Mouse (Mus musculus) liver, postnatal 0 days (tissue): Measurements from ENCODE around the gene Tmem132c. TPM values are rescaled to one million over a fixed set of nuclear protein-coding genes. Genes with fewer than 3 reads are reported as not detected.
"Not testable (repeated sequence)": the region's sequence is repeated elsewhere in the genome, so short reads cannot be mapped to it uniquely, and the experiment has no call there.

Experiments
- ATAC-seq: fragments of 200-750 bp; cut with Nextera tagmentation; 2 replicates; pipeline ENCODE4 v1.8.0; 2017; ENCODE audit warnings: mild to moderate bottlenecking, moderate library complexity
- DNase-seq: peaks from one replicate; pipeline ENCODE4 v3.0.0-alpha.2; 2016
- H3K27ac ChIP-seq: fragments of 300-500 bp; sonication (generic); 2 replicates; pipeline ENCODE4 v1.5.1; 2014; ENCODE audit warnings: antibody characterized with exemption, moderate library complexity, mild to moderate bottlenecking, low read depth
- H3K27me3 ChIP-seq: fragments of 300-500 bp; sonication (generic); 2 replicates; pipeline ENCODE4 v1.6.1; 2014; ENCODE audit warnings: low read length, control low read depth, mixed read lengths; ENCODE audit not compliant: insufficient read depth
- H3K36me3 ChIP-seq: fragments of 300-500 bp; sonication (generic); replicated peaks from 2 replicates; pipeline ENCODE4 v1.6.1; 2014; ENCODE audit warnings: mild to moderate bottlenecking, control low read depth, low read length, moderate library complexity, mixed read lengths; ENCODE audit not compliant: insufficient read depth
- H3K4me1 ChIP-seq: fragments of 300-500 bp; sonication (generic); 2 replicates; pipeline ENCODE4 v1.6.1; 2014; ENCODE audit warnings: antibody characterized with exemption, mild to moderate bottlenecking, control low read depth; ENCODE audit not compliant: insufficient read depth
- H3K4me2 ChIP-seq: fragments of 300-500 bp; sonication (generic); 2 replicates; pipeline ENCODE4 v1.6.1; 2014; ENCODE audit warnings: low read depth, mild to moderate bottlenecking, low read length, moderate library complexity, mixed read lengths
- H3K4me3 ChIP-seq: fragments of 300-500 bp; sonication (generic); 2 replicates; pipeline ENCODE4 v1.5.1; 2014; ENCODE audit warnings: low read depth, low read length
- H3K9ac ChIP-seq: fragments of 300-500 bp; sonication (generic); replicated peaks from 2 replicates; pipeline ENCODE4 v1.6.1; 2014; ENCODE audit warnings: mild to moderate bottlenecking, moderate library complexity
- H3K9me3 ChIP-seq: fragments of 300-500 bp; sonication (generic); 2 replicates; pipeline ENCODE4 v1.6.1; 2016; ENCODE audit warnings: mild to moderate bottlenecking, control low read depth, low read length, mixed read lengths
- CTCF ChIP-seq: sonication (generic); IDR thresholded peaks from 2 replicates; pipeline ENCODE4 v1.5.1; 2016; ENCODE audit warnings: antibody characterized with exemption, low read depth
- EP300 ChIP-seq: IDR thresholded peaks from 2 replicates; pipeline ENCODE4 v1.6.1; 2016; ENCODE audit warnings: antibody characterized with exemption, low read depth, mild to moderate bottlenecking
- WGBS: fragments of 180-500 bp; shearing (Covaris S2); extraction: QIAGEN DNeasy Blood & Tissue Kit; methylation state at CpG from one replicate; pipeline ENCODE4 v1.1.7; 2014; ENCODE audit not compliant: insufficient replicate concordance; 5-methylcytosine and 5-hydroxymethylcytosine counted together
- polyA plus RNA-seq: library from polyadenylated mRNA; unstranded; fragments of >200 nt; fragmentation: Nextera tagmentation; extraction: Ambion mirVana; gene quantifications from 2 replicates; pipeline ENCODE4 v1.2.1, GENCODE M21; 2015

Tmem132c gene
- polyA plus RNA-seq, 1 experiment from 2014 or later, result 0.02 TPM

DNA sequence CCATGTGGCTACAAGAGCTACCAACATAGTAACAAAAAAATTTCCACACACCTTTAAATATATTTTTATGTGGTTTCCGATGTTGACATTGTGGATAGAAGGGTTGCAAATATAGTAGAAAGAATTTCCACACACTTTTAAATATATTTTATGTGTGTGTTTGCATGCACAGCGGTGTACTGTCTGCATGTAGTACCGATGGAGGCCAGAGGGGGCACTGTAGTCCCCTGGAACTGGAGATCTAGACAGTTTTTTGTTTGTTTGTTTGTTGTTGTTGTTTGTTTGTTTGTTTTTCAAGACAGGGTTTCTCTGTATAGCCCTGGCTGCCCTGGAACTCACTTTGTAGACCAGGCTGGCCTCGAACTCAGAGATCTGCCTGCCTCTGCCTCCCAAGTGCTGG is 116.3 kb downstream of the Tmem132c start:
- H3K27ac ChIP-seq, H3K27me3 ChIP-seq, H3K4me1 ChIP-seq, H3K9me3 ChIP-seq, H3K36me3 ChIP-seq, ATAC-seq, DNase-seq, H3K9ac ChIP-seq, H3K4me2 ChIP-seq, H3K4me3 ChIP-seq: not testable (repeated sequence)
- 80% methylated on average over 4 of the region's 4 CpGs for WGBS
- TF ChIP-seq CTCF, result peak; percentile 37

DNA sequence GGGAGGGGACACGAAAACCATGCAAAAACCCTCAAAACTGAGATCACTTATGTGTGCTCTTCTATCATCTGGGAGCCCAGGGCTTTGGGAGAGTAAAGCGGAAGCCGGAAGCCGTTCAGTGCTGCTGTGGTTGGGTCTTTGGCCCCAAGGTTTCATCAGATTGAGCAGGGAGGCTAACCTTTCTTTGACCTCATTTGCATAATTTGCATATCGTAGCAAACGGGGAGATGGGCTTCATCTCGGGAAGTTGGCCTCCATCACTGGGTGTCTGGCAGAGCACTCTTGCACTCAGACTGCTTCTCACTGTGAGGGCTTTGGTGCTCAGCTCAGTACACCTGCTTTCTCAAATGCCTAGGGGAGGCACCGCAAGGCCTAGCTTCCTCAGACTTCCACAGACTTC is 119.5 kb downstream of the Tmem132c start:
- no peak overlapping the region for H3K9ac ChIP-seq
- 61% methylated on average over 8 of the region's 8 CpGs for WGBS
- H3K4me3 ChIP-seq, result no peak overlapping the region
- H3K27me3 ChIP-seq, result no peaks in the 10 kb centered on the region
- peaks cover 2% of the 10 kb centered on the region; the same call in 1 of the 2 replicates for H3K9me3 ChIP-seq
- ATAC-seq (no peak), DNase-seq (no peak)
- H3K4me2 ChIP-seq, result no peak overlapping the region
- no peak for TF ChIP-seq EP300
- no peak for TF ChIP-seq CTCF
- H3K27ac ChIP-seq, result no peak overlapping the region
- no peaks in the 10 kb centered on the region for H3K36me3 ChIP-seq
- no peaks in the 10 kb centered on the region for H3K4me1 ChIP-seq

DNA sequence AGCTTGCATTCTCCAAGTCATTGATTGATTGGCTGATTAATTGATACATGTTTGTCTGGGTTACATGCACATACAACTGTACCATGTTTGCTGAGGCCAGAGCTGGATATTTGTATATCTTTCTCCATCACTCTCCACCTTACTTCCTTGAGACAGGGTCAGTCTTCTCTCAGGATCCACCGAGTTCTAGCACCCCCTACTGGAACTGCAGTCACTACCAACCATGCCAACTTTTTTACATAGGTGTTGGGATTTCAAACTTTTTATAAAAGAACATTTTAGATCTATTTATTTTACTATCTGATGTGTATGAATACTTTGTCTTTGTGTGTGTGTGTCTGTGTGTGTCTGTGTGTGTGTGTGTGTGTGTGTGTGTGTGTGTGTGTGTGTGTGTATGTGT is 123.5 kb downstream of the Tmem132c start:
- H3K36me3 ChIP-seq, result no peaks in the 10 kb centered on the region
- H3K4me3 ChIP-seq, result no peak overlapping the region
- H3K9me3 ChIP-seq, result no peaks in the 10 kb centered on the region
- ATAC-seq, result no peak
- DNase-seq, result no peak
- H3K4me2 ChIP-seq, result no peak overlapping the region
- H3K27ac ChIP-seq, result no peak overlapping the region
- no peak overlapping the region for H3K9ac ChIP-seq
- no peaks in the 10 kb centered on the region for H3K4me1 ChIP-seq
- TF ChIP-seq CTCF (no peak), EP300 (no peak)
- no peaks in the 10 kb centered on the region for H3K27me3 ChIP-seq
- 6% methylated on average over 1 of the region's 1 CpGs for WGBS

DNA sequence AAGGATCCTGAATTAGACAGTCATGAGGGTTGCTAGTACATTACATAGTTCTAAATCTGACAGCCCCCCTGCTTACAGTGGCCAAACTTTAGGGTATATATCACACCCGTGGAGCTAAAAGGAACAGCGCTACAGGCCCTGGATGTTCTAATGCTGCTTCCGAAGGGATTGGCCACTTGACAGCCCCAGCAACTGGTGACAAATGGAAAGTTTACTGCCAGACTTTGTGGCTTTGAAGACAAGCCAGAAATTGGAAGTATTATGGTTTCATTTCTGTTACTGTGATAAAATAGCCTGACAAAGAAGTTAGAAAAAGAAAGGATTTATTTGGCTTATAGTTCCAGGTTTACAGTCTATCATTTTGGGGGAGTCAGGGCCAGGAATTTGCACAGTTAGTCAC is 126.6 kb downstream of the Tmem132c start:
- ATAC-seq (no peak), DNase-seq (no peak)
- TF ChIP-seq CTCF (no peak), EP300 (no peak)
- 81% methylated on average over 3 of the region's 3 CpGs for WGBS
- H3K9ac ChIP-seq, result no peak overlapping the region
- no peaks in the 10 kb centered on the region for H3K4me1 ChIP-seq
- H3K27ac ChIP-seq, result no peak overlapping the region
- no peaks in the 10 kb centered on the region for H3K9me3 ChIP-seq
- H3K36me3 ChIP-seq, result no peaks in the 10 kb centered on the region
- H3K4me2 ChIP-seq, result no peak overlapping the region
- no peaks in the 10 kb centered on the region for H3K27me3 ChIP-seq
- H3K4me3 ChIP-seq, result no peak overlapping the region

DNA sequence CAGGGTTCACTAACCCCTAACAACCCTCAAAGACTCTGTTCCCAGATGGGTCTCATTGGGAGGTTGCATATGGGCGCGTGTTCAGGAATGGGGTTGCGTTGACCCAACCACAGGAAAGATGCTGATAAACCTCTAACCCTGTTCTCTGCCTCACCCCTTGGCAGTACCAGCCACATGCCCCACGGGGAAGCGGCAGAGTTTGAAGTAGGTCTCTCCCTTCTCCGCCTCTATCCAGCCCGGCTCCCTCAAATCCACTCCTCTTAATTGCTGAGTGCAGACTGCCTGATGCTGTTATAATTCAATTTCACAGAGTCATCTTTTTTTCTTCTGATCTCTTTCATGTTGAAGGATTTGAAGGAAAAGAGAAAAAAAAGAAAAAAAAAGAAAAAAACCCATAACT is 128.2 kb downstream of the Tmem132c start:
- H3K9me3 ChIP-seq, result no peaks in the 10 kb centered on the region
- no peak overlapping the region for H3K4me2 ChIP-seq
- no peak overlapping the region for H3K9ac ChIP-seq
- no peaks in the 10 kb centered on the region for H3K36me3 ChIP-seq
- H3K4me1 ChIP-seq, result no peaks in the 10 kb centered on the region
- H3K4me3 ChIP-seq, result no peak overlapping the region
- ATAC-seq (no peak), DNase-seq (no peak)
- 70% methylated on average over 7 of the region's 7 CpGs for WGBS
- no peaks in the 10 kb centered on the region for H3K27me3 ChIP-seq
- H3K27ac ChIP-seq, result no peak overlapping the region
- TF ChIP-seq CTCF, result no peak
- TF ChIP-seq EP300, result no peak

DNA sequence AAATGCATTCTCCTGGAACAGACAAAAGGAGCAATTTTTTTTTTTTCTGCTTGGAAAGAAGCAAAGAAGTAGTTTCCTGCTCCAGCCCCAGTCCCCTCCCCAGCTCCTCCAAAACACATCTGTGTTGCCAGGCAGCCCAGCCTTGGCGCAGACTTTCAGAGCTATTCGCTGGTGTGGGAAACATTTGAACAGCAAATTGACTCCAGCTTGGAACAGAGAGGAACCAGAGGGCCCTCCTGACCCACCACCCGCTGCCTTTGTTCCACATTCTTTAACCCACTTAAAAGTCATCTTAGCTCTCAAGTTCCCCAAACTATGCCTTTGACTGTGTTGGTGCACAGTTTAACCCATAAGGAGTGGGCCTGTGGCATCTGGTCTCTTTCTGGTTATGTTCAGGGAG is 128.9 kb downstream of the Tmem132c start:
- no peaks in the 10 kb centered on the region for H3K9me3 ChIP-seq
- no peaks in the 10 kb centered on the region for H3K27me3 ChIP-seq
- H3K27ac ChIP-seq, result no peak overlapping the region
- H3K4me3 ChIP-seq, result no peak overlapping the region
- H3K36me3 ChIP-seq, result no peaks in the 10 kb centered on the region
- WGBS, result 38% methylated on average over 3 of the region's 3 CpGs
- H3K4me2 ChIP-seq, result no peak overlapping the region
- TF ChIP-seq CTCF (no peak), EP300 (no peak)
- no peak overlapping the region for H3K9ac ChIP-seq
- ATAC-seq (no peak), DNase-seq (no peak)
- no peaks in the 10 kb centered on the region for H3K4me1 ChIP-seq

DNA sequence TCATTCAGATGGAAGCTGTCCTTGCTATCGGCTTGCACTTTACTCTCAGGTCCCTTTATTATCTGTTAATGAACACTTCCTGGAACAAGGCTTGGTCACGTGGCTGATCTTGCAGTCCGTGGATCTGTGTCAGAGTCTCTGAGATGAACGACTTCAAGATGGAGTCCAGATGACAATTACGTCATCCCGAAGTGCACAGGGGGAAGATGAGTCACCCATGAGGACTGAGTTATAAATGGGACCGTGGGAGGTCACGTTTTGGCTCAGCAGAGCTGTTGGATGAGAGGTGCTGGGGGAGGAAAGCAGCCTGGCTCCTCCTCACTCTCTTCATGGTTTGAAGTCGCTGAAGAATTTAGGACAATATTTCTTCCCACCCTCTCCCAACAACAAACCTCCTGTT is 132.6 kb downstream of the Tmem132c start:
- ATAC-seq, result no peak
- Histone ChIP-seq H3K9ac (no peak overlapping the region), H3K9me3 (no peaks in the 10 kb centered on the region), H3K36me3 (no peaks in the 10 kb centered on the region), H3K4me1 (no peaks in the 10 kb centered on the region), H3K4me2 (no peak overlapping the region), H3K27me3 (no peaks in the 10 kb centered on the region), H3K4me3 (no peak overlapping the region), H3K27ac (no peak overlapping the region)
- TF ChIP-seq EP300, result no peak
- no peak for TF ChIP-seq CTCF
- no peak for DNase-seq
- 74% methylated on average over 9 of the region's 9 CpGs for WGBS
